Mouse (Mus musculus): ENCODE measurements around the gene Mettl5. TPM values are rescaled to one million over a fixed set of nuclear protein-coding genes. Genes with fewer than 3 reads are reported as not detected.
"Not testable (repeated sequence)": the region's sequence is repeated elsewhere in the genome, so short reads cannot be mapped to it uniquely, and the experiment has no call there.

Mettl5 gene
- total RNA-seq (2014; rRNA removed; ENCODE audit: low replicate concordance), result 7.0 and 13.1 TPM in 2 replicates
- 43.3 and 45.7 TPM in 2 replicates for polyA plus RNA-seq (2015; fragmentation: Nextera tagmentation; extraction: Ambion mirVana)

DNA sequence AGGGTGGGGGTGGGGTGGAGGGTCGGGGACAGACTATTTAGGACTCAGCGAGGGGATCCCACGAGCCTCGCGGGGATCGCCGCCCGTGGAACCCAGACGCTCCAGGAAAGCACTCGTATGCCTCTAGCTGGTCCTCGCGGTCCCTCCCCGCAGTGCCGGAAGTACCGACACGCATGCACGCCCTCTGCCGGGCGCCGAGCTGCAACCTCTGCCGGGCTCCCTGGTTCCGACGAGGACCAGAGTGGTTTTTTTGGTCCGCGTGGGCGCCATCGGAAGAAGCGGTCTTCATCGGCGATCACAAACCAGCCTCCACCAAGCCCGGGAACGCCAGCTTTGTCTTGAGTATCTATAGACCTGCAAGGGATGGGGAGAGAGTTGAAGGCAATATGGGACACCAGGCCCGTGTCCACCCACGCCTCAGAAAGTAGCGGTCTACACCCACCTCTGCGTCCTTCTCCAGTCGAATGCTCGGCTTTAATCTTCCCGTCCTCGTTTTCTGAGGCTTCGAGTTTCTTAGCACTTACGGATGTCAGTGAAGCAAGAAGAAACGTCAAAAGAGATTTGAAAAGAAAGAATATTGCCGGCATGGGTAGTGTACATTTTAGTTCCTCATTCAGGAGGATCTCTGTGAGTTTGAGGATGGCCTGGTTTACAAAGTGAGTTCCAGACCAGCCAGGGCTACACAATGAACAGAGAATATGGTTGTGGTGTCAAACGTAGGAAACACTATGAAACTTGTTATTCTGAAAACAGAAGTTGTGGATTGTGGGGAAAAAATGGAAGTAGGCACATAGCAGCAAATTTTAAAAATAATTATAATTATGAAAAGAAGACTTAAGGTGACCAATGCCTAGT, at the start of gene Mettl5:
Gene Mettl5 (minus strand): TSS at position 165 of the 855 bp plus-strand sequence.
- no peaks in the 10 kb centered on the region for H3K9me3 ChIP-seq (replicated peaks; ENCODE audit: control insufficient read depth, low read length)
- TF ChIP-seq EP300 (IDR thresholded peaks at IDR 0.05; ENCODE audit: low read depth) (no peak), CTCF (IDR thresholded peaks at IDR 0.05; ENCODE audit: low read depth) (peak; percentile 61)
- DNase-seq (ENCODE audit: low spot score), result peak; percentile 83
- peak within 1 kb of the TSS; percentile 82 for H3K4me3 ChIP-seq (ENCODE audit: low read depth, low read length)
- ATAC-seq (ENCODE audit: insufficient read depth, low read depth), result peak; percentile 97
- H3K9ac ChIP-seq (replicated peaks; ENCODE audit: low read depth, low read length), result peak within 1 kb of the TSS; percentile 87
- H3K4me1 ChIP-seq (ENCODE audit: control insufficient read depth, insufficient read depth), result peaks cover 7% of the 10 kb centered on the region
- peak within 1 kb of the TSS; percentile 76 for H3K27ac ChIP-seq (ENCODE audit: low read depth)
- H3K36me3 ChIP-seq (replicated peaks; ENCODE audit: control insufficient read depth, insufficient read depth, low read length), result no peaks in the 10 kb centered on the region
- WGBS, result 1% methylated on average over 44 of the region's 45 CpGs
- no peaks in the 10 kb centered on the region for H3K27me3 ChIP-seq (ENCODE audit: control insufficient read depth, insufficient read depth, low read length)
- H3K4me2 ChIP-seq (ENCODE audit: low read depth, low read length), result peak within 1 kb of the TSS; percentile 87

DNA sequence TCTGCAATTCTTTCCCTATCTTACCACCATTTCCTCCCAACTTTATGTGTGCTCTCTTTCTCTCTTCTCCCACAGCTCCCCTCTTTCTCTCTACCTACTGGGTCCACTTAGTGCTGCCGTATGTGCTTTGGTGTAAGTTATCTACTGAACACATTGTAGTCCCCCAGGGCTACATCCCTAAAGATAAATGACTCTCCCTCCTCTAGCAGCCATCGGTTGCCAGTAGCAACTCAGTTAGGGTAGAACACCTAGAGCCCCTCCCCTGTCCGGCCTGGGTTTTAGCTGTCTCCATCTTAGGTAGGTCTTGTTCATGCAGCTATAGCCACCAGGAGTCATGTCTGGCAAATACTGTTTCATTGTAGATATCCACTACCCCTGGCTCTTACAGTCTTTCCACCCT, 39.5 kb upstream of the Mettl5 start:
- TF ChIP-seq EP300 (IDR thresholded peaks at IDR 0.05; ENCODE audit: low read depth), result no peak
- no peak for TF ChIP-seq CTCF (IDR thresholded peaks at IDR 0.05; ENCODE audit: low read depth)
- Histone ChIP-seq H3K9ac (replicated peaks; ENCODE audit: low read depth, low read length) (no peak overlapping the region), H3K36me3 (replicated peaks; ENCODE audit: control insufficient read depth, insufficient read depth, low read length) (peaks cover 36% of the 10 kb centered on the region), H3K4me3 (ENCODE audit: low read depth, low read length) (no peak overlapping the region), H3K27ac (ENCODE audit: low read depth) (no peak overlapping the region), H3K9me3 (replicated peaks; ENCODE audit: control insufficient read depth, low read length) (no peaks in the 10 kb centered on the region), H3K4me1 (ENCODE audit: control insufficient read depth, insufficient read depth) (no peaks in the 10 kb centered on the region), H3K4me2 (ENCODE audit: low read depth, low read length) (no peak overlapping the region), H3K27me3 (ENCODE audit: control insufficient read depth, insufficient read depth, low read length) (no peaks in the 10 kb centered on the region)
- no peak for ATAC-seq (ENCODE audit: insufficient read depth, low read depth)
- DNase-seq (ENCODE audit: low spot score), result no peak
- WGBS, result 67% methylated on average over 3 of the region's 3 CpGs

DNA sequence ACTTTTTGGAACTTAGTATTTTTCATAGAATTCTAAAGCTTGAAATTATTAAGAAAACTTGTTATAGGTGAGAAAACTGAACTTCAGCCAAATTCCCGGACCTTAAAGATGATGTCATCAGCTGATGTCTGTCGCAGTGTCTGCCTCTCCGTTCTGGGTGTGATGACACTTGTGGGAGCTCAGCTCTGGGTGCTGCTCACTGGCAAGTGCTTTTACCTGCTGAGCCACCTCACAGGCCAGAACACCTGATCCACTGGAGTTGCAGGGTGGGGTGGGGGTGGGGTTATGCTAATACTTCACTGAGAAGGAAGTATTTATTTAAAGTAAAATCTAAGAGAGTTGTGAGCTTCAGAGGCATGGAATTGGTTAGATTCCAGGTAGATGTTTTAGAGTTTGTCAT, 31.9 kb upstream of the Mettl5 start:
- H3K9ac ChIP-seq (replicated peaks; ENCODE audit: low read depth, low read length), result no peak overlapping the region
- H3K4me1 ChIP-seq (ENCODE audit: control insufficient read depth, insufficient read depth), result no peaks in the 10 kb centered on the region
- H3K27ac ChIP-seq (ENCODE audit: low read depth), result no peak overlapping the region
- H3K9me3 ChIP-seq (replicated peaks; ENCODE audit: control insufficient read depth, low read length), result no peaks in the 10 kb centered on the region
- H3K36me3 ChIP-seq (replicated peaks; ENCODE audit: control insufficient read depth, insufficient read depth, low read length), result peaks cover 28% of the 10 kb centered on the region
- TF ChIP-seq EP300 (IDR thresholded peaks at IDR 0.05; ENCODE audit: low read depth) (no peak), CTCF (IDR thresholded peaks at IDR 0.05; ENCODE audit: low read depth) (no peak)
- WGBS, result 62% methylated on average over 3 of the region's 3 CpGs
- no peaks in the 10 kb centered on the region for H3K27me3 ChIP-seq (ENCODE audit: control insufficient read depth, insufficient read depth, low read length)
- ATAC-seq (ENCODE audit: insufficient read depth, low read depth) (no peak), DNase-seq (ENCODE audit: low spot score) (no peak)
- H3K4me2 ChIP-seq (ENCODE audit: low read depth, low read length), result no peak overlapping the region
- no peak overlapping the region for H3K4me3 ChIP-seq (ENCODE audit: low read depth, low read length)

DNA sequence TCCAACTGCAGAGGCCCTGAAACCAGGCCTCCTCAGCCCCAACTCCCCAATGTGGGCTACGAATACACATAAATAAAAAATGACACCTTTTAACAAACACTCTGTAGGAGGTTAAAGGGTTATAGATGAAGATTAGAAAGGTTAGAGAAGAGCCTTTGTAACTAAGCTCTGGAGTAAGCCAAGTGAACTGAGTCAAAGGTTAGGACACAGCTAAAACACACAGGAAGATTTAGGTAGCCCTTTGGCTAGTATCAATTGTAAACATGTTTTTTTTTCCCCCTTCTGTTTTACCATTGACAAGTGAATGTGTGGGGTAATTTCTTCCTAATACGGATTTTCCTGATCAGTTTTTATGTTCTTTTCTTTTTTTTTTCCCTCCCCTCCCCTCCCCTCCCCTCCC, 27.4 kb upstream of the Mettl5 start:
- ATAC-seq (ENCODE audit: insufficient read depth, low read depth) (no peak), DNase-seq (ENCODE audit: low spot score) (no peak)
- TF ChIP-seq EP300 (IDR thresholded peaks at IDR 0.05; ENCODE audit: low read depth) (no peak), CTCF (IDR thresholded peaks at IDR 0.05; ENCODE audit: low read depth) (no peak)
- Histone ChIP-seq H3K36me3 (replicated peaks; ENCODE audit: control insufficient read depth, insufficient read depth, low read length) (peaks cover 12% of the 10 kb centered on the region), H3K9ac (replicated peaks; ENCODE audit: low read depth, low read length) (no peak overlapping the region), H3K4me1 (ENCODE audit: control insufficient read depth, insufficient read depth) (no peaks in the 10 kb centered on the region), H3K4me2 (ENCODE audit: low read depth, low read length) (no peak overlapping the region), H3K4me3 (ENCODE audit: low read depth, low read length) (no peak overlapping the region), H3K27ac (ENCODE audit: low read depth) (no peak overlapping the region), H3K9me3 (replicated peaks; ENCODE audit: control insufficient read depth, low read length) (no peaks in the 10 kb centered on the region), H3K27me3 (ENCODE audit: control insufficient read depth, insufficient read depth, low read length) (no peaks in the 10 kb centered on the region)
- 74% methylated on average over 2 of the region's 2 CpGs for WGBS

DNA sequence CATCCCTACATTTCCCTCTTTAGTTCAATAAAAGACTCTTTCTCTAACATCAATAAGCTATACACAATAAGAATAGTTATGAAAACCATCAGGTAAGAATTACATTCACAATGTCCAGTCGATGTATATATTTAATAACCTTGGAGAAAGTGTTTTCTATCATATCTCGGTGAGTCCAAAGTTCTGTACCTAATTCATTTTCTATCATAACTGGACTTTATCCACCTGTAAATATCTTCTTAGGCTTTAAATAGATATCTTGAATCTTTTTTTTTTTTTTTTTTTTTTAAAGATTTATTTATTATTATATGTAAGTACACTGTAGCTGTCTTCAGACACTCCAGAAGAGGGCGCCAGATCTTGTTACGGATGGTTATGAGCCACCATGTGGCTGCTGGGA, 22.0 kb upstream of the Mettl5 start:
- not testable (repeated sequence) for H3K4me3 ChIP-seq (ENCODE audit: low read depth, low read length); DNase-seq (ENCODE audit: low spot score); H3K4me1 ChIP-seq (ENCODE audit: control insufficient read depth, insufficient read depth); H3K36me3 ChIP-seq (replicated peaks; ENCODE audit: control insufficient read depth, insufficient read depth, low read length); H3K4me2 ChIP-seq (ENCODE audit: low read depth, low read length); H3K9ac ChIP-seq (replicated peaks; ENCODE audit: low read depth, low read length); H3K27ac ChIP-seq (ENCODE audit: low read depth); H3K9me3 ChIP-seq (replicated peaks; ENCODE audit: control insufficient read depth, low read length); ATAC-seq (ENCODE audit: insufficient read depth, low read depth); H3K27me3 ChIP-seq (ENCODE audit: control insufficient read depth, insufficient read depth, low read length)
- WGBS, result 81% methylated on average over 4 of the region's 4 CpGs
